Mouse (Mus musculus) ovary, adult 10 weeks (tissue): Measurements from ENCODE around the gene Zfp109. TPM values are rescaled to one million over a fixed set of nuclear protein-coding genes. Genes with fewer than 3 reads are reported as not detected.

Experiments used
- polyA plus RNA-seq: library from polyadenylated mRNA; stranded (reverse); fragments of 350-450 nt; fragmentation: Illumina TruSeq; extraction: RNeasy Lipid Tissue Mini Kit (QIAGEN cat#74804); gene quantifications from one replicate; pipeline ENCODE4 v1.2.3, GENCODE M21; 2014

Zfp109 gene
- 5.6 TPM for polyA plus RNA-seq

DNA sequence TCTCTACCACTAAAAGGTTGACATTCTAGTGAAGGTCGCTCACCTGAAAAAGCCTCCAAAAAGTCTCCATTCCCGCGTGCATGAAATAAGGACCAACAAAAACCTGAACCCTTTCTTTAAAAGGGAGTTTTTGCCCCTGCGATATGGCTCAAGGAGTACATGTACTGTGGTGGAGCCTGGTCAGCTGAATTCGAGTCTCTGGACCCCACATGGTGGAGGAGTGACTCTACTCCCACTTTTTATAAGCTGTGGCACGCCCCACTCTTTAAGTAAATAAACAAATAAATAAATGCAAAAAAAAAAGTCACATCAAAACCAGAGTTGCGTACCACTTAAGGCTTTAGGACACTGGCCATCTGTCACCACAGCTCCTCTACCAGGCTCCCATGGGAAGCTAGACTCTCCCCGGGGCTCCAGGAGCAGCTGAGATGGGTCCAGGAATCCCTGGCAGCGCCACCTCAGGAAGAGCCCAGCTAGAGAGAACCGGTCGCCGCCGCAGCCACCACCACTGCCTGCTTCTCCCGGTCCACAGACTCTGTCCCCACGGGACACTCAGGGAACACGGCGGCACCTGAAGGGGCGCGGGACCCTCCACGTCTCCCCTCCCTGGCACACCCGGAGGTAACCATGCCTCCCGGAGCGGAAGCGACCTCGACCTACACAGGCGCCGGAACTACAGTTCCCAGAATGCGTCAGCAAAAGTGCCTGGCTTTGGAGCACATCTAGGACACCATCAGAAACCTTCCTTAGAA lies at the start of gene Zfp109:
Zfp109 (minus strand) TSS at position 521 of the 752 bp plus-strand sequence.

DNA sequence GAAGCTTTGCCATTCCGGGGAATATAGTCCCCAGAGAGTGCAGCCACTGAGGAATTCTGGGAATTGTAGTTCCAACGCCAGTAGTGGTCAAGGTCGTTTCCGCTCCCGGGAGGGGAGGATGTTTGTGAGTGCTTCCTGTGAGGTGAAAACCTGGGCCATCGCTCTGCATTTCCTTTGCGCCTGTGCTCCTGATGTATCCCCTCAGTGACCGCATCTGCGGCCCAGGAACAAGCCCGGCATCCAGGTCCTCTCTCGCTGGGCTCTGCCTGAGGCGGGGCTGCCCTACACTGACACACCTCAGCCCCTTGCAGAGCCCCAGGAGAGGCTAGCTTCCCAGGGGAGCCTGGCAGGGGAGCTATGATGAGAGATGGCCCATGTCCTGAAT lies 32.9 kb upstream of the Zfp109 start, which contains the start of gene Zfp93:
Zfp93 (plus strand) TSS at position 133 of the 385 bp plus-strand sequence.

DNA sequence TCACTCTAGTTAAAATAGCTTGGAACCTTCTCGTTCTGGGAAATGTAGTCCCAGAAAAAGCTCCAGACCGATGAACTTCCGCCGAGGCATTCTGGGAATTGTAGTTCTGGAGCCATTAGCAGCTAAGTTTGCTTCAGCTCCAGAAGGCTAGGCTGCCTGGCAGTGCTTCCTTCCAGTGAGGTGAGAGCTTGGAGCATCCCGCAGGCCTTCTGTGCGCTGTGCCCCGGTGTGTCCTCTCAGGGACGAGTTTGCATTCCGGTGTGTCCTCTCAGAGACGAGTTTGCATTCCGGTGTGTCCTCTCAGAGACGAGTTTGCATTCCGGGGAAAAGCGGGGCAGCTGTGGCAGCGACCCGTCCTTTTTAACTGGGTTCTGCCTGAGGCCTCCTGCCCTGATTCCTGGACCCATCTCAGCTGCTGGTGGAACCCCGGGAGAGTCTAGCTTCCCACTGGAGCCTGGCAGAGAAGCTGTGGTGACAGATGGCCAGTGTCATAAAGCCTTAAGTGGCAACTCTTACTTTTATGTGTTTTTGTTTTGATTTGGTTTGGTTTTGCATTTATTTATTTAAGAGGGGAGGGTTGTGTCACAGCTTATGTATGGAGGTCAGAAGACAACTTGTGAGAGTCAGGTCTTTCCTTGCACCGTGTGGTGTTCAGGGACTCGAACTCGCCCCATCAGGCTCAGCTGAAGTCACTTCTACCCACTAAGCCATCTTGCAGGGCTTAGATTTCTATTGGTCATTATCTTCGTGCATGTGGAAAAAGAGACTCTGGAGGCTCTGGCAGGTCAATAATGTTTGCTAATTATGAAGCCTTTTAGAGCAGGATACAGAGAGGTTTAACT lies 17.5 kb upstream of the Zfp109 start, which contains the start of gene Zfp108:
Zfp108 (plus strand) TSS at position 162 of the 842 bp plus-strand sequence.

DNA sequence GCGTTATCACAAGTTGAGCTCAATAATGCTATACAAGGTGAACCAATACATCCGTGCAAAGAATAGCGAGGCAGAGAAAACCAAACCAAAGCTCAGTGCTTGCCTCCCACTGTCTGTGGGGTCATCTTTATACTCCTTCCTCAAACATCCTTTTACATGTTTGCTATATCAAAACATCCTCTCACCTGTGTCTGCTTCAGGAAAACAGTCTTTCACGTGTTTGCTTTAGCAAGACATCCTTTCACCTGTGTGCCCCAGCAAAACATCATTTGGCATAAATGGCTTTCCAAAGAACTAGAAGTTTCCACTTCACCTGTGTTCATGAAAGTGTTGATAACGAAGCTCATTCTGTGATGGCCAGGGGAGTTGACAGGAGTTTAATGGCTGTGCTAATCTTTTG lies 26.0 kb downstream of the Zfp109 start, which contains the start of gene Zfp111:
Zfp111 (minus strand) TSS at position 101 of the 400 bp plus-strand sequence.

Other genes with a start within 250 kb of the Zfp109 start
- not detected for gene V1rd19, start 235.9 kb downstream of the Zfp109 start, polyA plus RNA-seq
- gene Vmn1r183, start 184.3 kb downstream of the Zfp109 start, polyA plus RNA-seq = not detected
- gene Zfp180, start 155.6 kb downstream of the Zfp109 start, polyA plus RNA-seq = 10.1 TPM
- 1.4 TPM for gene Zfp112, start 125.2 kb downstream of the Zfp109 start, polyA plus RNA-seq
- 4.8 TPM for gene Zfp235, start 103.4 kb downstream of the Zfp109 start, polyA plus RNA-seq
- 2.3 TPM for gene Zfp114, start 62.5 kb downstream of the Zfp109 start, polyA plus RNA-seq
- gene Zfp111, start 26.1 kb downstream of the Zfp109 start, polyA plus RNA-seq = 14.2 TPM
- 7.8 TPM for gene Zfp108, start 17.2 kb upstream of the Zfp109 start, polyA plus RNA-seq
- 3.8 TPM for gene Zfp93, start 32.9 kb upstream of the Zfp109 start, polyA plus RNA-seq
- 11.3 TPM for gene Zfp61, start 63.7 kb upstream of the Zfp109 start, polyA plus RNA-seq
- 2.2 TPM for gene Zfp94, start 79.1 kb upstream of the Zfp109 start, polyA plus RNA-seq
- not detected for gene Tescl, start 96.4 kb upstream of the Zfp109 start, polyA plus RNA-seq
- gene Lypd5, start 111.6 kb upstream of the Zfp109 start, polyA plus RNA-seq = not detected
- not detected for gene Kcnn4, start 132.7 kb upstream of the Zfp109 start, polyA plus RNA-seq
- gene Smg9, start 162.1 kb upstream of the Zfp109 start, polyA plus RNA-seq = not detected
- not detected for gene Irgc1, start 214.7 kb upstream of the Zfp109 start, polyA plus RNA-seq
- gene Plaur, start 224.9 kb upstream of the Zfp109 start, polyA plus RNA-seq = 1.0 TPM
- gene Cadm4, start 244.5 kb upstream of the Zfp109 start, polyA plus RNA-seq = 0.34 TPM